13 mouse cellular contexts compared by ENCODE assay signal in the genomic region with DNA sequence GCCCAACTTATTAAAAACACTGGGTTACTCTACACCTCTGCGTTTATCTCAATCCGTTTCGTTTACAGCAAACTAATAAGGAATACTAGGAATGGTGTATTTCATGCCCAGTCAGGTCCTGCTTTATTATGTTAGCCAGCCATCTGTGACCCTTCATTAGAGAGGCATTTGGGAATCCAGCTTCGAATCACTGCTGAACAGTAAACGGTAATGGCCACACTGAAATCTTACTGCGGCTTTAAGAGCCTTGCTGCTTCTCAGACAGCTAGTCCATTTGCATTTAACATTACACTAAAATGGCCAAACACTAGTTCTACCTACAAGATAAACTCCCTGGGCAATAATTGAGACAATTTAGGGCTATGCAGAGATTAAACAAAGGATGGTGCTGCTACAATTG. TPM values are rescaled to one million over a fixed set of nuclear protein-coding genes. Genes with fewer than 3 reads are reported as not detected.
DNase-seq lines count a peak whose midpoint lies in the region; ATAC-seq and TF ChIP-seq lines count a peak whose summit lies in the region.
"Had no signal": no experiment of that assay in that cellular context is flagged by ENCODE, and none has a peak within 500 bp of the region (broad histone marks: within the 10 kb centered on the region; RNA-seq: fewer than 3 reads in every experiment).

No protein-coding gene starts in this region.

- H3K4me2 ChIP-seq in hindbrain, embryonic 11.5 days (replicated peaks; ENCODE audit: low read depth, low read length): no peak overlapping the region
- peak overlapping the region; percentile 11; the same call in 1 of the 2 replicates for H3K4me2 ChIP-seq in CH12.LX (ENCODE audit: insufficient read depth, low read depth, poor library complexity, severe bottlenecking)
- peak overlapping the region; percentile 82 for H3K4me2 ChIP-seq in midbrain, embryonic 13.5 days (replicated peaks)
- H3K4me2 ChIP-seq: liver, embryonic 13.5 days had no signal

- H3K27ac ChIP-seq in hindbrain, embryonic 10.5 days: no peak overlapping the region
- no peak overlapping the region for H3K27ac ChIP-seq in hindbrain, embryonic 11.5 days (ENCODE audit: low read depth, low read length)
- no peak overlapping the region for H3K27ac ChIP-seq in CH12.LX (ENCODE audit: insufficient read depth, low read depth)
- H3K27ac ChIP-seq in cortical plate, adult 2 months (ENCODE audit: insufficient read depth, low read length): 0 out of 2 replicates have a peak overlapping the region, but pooled peaks have one; percentile 58
- peak overlapping the region; percentile 74 for H3K27ac ChIP-seq in midbrain, embryonic 13.5 days
- H3K27ac ChIP-seq: liver, embryonic 13.5 days had no signal

- 85% methylated on average over 6 of the region's 6 CpGs for WGBS in hindbrain, embryonic 10.5 days
- WGBS in hindbrain, embryonic 11.5 days: 76% methylated on average over 6 of the region's 6 CpGs
- 48% methylated on average over 6 of the region's 6 CpGs for WGBS in midbrain, embryonic 13.5 days

- TF ChIP-seq EP300 in CH12.LX (IDR thresholded peaks at IDR 0.05; ENCODE audit: low read length): no peak

- H3K9ac ChIP-seq in hindbrain, embryonic 11.5 days (ENCODE audit: low read depth, low read length): no peak overlapping the region
- H3K9ac ChIP-seq in CH12.LX (ENCODE audit: insufficient read depth, low read depth): no peak overlapping the region
- H3K9ac ChIP-seq in midbrain, embryonic 13.5 days (replicated peaks): peak overlapping the region; percentile 56
- H3K9ac ChIP-seq: liver, embryonic 13.5 days had no signal

- H3K27me3 ChIP-seq in hindbrain, embryonic 10.5 days (ENCODE audit: insufficient read depth, poor library complexity, severe bottlenecking): peaks cover 29% of the 10 kb centered on the region
- H3K27me3 ChIP-seq in hindbrain, embryonic 11.5 days (ENCODE audit: control insufficient read depth, insufficient read depth, low read length): no peaks in the 10 kb centered on the region
- no peaks in the 10 kb centered on the region for H3K27me3 ChIP-seq in CH12.LX (replicated peaks)
- H3K27me3 ChIP-seq in midbrain, embryonic 13.5 days: no peaks in the 10 kb centered on the region

- peaks cover 10% of the 10 kb centered on the region; the same call in 1 of the 2 replicates for H3K4me1 ChIP-seq in hindbrain, embryonic 10.5 days (replicated peaks)
- H3K4me1 ChIP-seq in hindbrain, embryonic 11.5 days (replicated peaks; ENCODE audit: control insufficient read depth, insufficient read depth, low read length): no peaks in the 10 kb centered on the region
- H3K4me1 ChIP-seq in CH12.LX (ENCODE audit: control insufficient read depth in 1 of 2, insufficient read depth in 2 of 2): no peaks in the 10 kb centered on the region; a peak in 1 of 4 replicates
- H3K4me1 ChIP-seq in cortical plate, adult 2 months (ENCODE audit: control insufficient read depth, insufficient read depth, low read length): peaks cover 5% of the 10 kb centered on the region
- peaks cover 17% of the 10 kb centered on the region; the same call in 1 of the 2 replicates for H3K4me1 ChIP-seq in midbrain, embryonic 13.5 days (replicated peaks)
- H3K4me1 ChIP-seq: liver, embryonic 13.5 days had no signal

- no peak for ATAC-seq in hindbrain, embryonic 11.5 days (ENCODE audit: low FRiP score)
- ATAC-seq in midbrain, embryonic 13.5 days: no peak
- ATAC-seq in erythroblast, adult 5-6 weeks (replicated peaks; ENCODE audit: low FRiP score, poor library complexity, severe bottlenecking): no peak
- no peak for ATAC-seq in megakaryocyte-erythroid progenitor cell, adult 5-6 weeks (replicated peaks; ENCODE audit: low FRiP score, low TSS enrichment, poor library complexity, severe bottlenecking)

- no peak for DNase-seq in hindbrain, embryonic 10.5 days (ENCODE audit: low spot score)
- no peak for DNase-seq in hindbrain, embryonic 11.5 days (ENCODE audit: low spot score)
- no peak for DNase-seq in CH12.LX (ENCODE audit: extremely low read depth)
- no peak for DNase-seq in ovary, postnatal 36 days (ENCODE audit: low spot score)
- DNase-seq: liver, embryonic 13.5 days; thymus, postnatal 4 days had no signal

- TF ChIP-seq RAD21 in CH12.LX (IDR thresholded peaks at IDR 0.05; ENCODE audit: low read depth, low read length): no peak

- 0 out of 2 replicates have a peak overlapping the region, but pooled peaks have one; percentile 71 for H3K4me3 ChIP-seq in hindbrain, embryonic 10.5 days
- no peak overlapping the region for H3K4me3 ChIP-seq in hindbrain, embryonic 11.5 days (ENCODE audit: low read depth, low read length)
- no peak overlapping the region for H3K4me3 ChIP-seq in CH12.LX (replicated peaks in 1 of 3; ENCODE audit: low read depth in 2 of 3, low read length in 2 of 3, poor library complexity in 1 of 3)
- H3K4me3 ChIP-seq in cortical plate, adult 2 months (ENCODE audit: insufficient read depth, low read length): peak overlapping the region; percentile 90
- H3K4me3 ChIP-seq in midbrain, embryonic 13.5 days (replicated peaks): peak overlapping the region; percentile 74
- H3K4me3 ChIP-seq: liver, embryonic 13.5 days; myocyte had no signal

- no peaks in the 10 kb centered on the region for H3K36me3 ChIP-seq in hindbrain, embryonic 10.5 days
- no peaks in the 10 kb centered on the region for H3K36me3 ChIP-seq in hindbrain, embryonic 11.5 days (ENCODE audit: control insufficient read depth, insufficient read depth, low read length)
- no peaks in the 10 kb centered on the region for H3K36me3 ChIP-seq in CH12.LX (replicated peaks in 1 of 2; ENCODE audit: control insufficient read depth in 1 of 2, insufficient read depth in 1 of 2, low read length in 1 of 2)
- no peaks in the 10 kb centered on the region for H3K36me3 ChIP-seq in midbrain, embryonic 13.5 days
- H3K36me3 ChIP-seq: liver, embryonic 13.5 days had no signal

- dilution Hi-C loops in CH12.LX (cut with MboI; ENCODE audit: extremely low pct_ligation_motif_present, extremely low pct_unique_long_range_greater_than_20kb, low sequenced_read_pairs): no loop called here

- peaks cover 2% of the 10 kb centered on the region; the same call in 1 of the 2 replicates for H3K79me2 ChIP-seq in CH12.LX (replicated peaks; ENCODE audit: control insufficient read depth, extremely low read depth, insufficient read depth, poor library complexity, severe bottlenecking)

- no peaks in the 10 kb centered on the region for H3K9me3 ChIP-seq in hindbrain, embryonic 10.5 days
- H3K9me3 ChIP-seq in hindbrain, embryonic 11.5 days (ENCODE audit: control insufficient read depth, low read length): no peaks in the 10 kb centered on the region
- peaks cover 4% of the 10 kb centered on the region for H3K9me3 ChIP-seq in CH12.LX (replicated peaks; ENCODE audit: low read length)
- H3K9me3 ChIP-seq in midbrain, embryonic 13.5 days: no peaks in the 10 kb centered on the region
- H3K9me3 ChIP-seq: liver, embryonic 13.5 days had no signal

- no peak for TF ChIP-seq POLR2A in CH12.LX (IDR thresholded peaks at IDR 0.05; ENCODE audit: low read depth, low read length)
- TF ChIP-seq POLR2A in cortical plate, adult 2 months (IDR thresholded peaks at IDR 0.05; ENCODE audit: extremely low read depth, insufficient read depth, low read length): no peak

- TF ChIP-seq CTCF in CH12.LX (conservative IDR thresholded peaks at IDR 0.05 in 1 of 2, IDR thresholded peaks at IDR 0.05 in 1 of 2; ENCODE audit: low read depth in 2 of 2, low read length in 2 of 2): no peak
- TF ChIP-seq CTCF in cortical plate, adult 2 months (IDR thresholded peaks at IDR 0.05; ENCODE audit: extremely low read depth, insufficient read depth, low read length): no peak

- in situ Hi-C loops in CH12.LX (cut with MboI; ENCODE audit: low pct_ligation_motif_present, low pct_unique_long_range_greater_than_20kb, low sequenced_read_pairs): no loop called here

TF ChIP-seq in CH12.LX, 34 proteins besides CTCF, POLR2A, EP300 and RAD21 (continues in another document):
- TF ChIP-seq SMC3 (IDR thresholded peaks at IDR 0.05; ENCODE audit: low read depth, low read length) (no peak), MYC (IDR thresholded peaks at IDR 0.05; ENCODE audit: low read depth, low read length) (no peak), KAT2A (IDR thresholded peaks at IDR 0.05; ENCODE audit: insufficient replicate concordance, low read length) (no peak), USF2 (conservative IDR thresholded peaks at IDR 0.05; ENCODE audit: low read depth, low read length) (no peak), IRF4 (IDR thresholded peaks at IDR 0.05; ENCODE audit: low read depth, low read length) (no peak), MEF2A (IDR thresholded peaks at IDR 0.05; ENCODE audit: borderline replicate concordance, low read depth, low read length) (no peak), PAX5 (IDR thresholded peaks at IDR 0.05; ENCODE audit: low read length) (no peak), ZNF384 (IDR thresholded peaks at IDR 0.05; ENCODE audit: low read depth, low read length) (no peak)

RNA-seq across cellular contexts. Expression of gene Arfgef3, which starts 1.7 kb away (rescaled TPM):
- 0.55 and 0.99 TPM in 2 replicates for polyA plus RNA-seq in hindbrain, embryonic 10.5 days (2016; fragmentation: Nextera tagmentation; extraction: Ambion mirVana)
- 1.2 and 1.9 TPM in 2 replicates for polyA plus RNA-seq in hindbrain, embryonic 11.5 days (2014; fragmentation: Nextera tagmentation; extraction: Ambion mirVana)
- total RNA-seq in CH12.LX (2012; rRNA removed) (6.4 and 11.0 TPM in 2 replicates), CH12.LX (2014; rRNA removed) (0.28 and 0.36 TPM in 2 replicates)
- 0.49 and 0.50 TPM in 2 replicates for polyA plus RNA-seq in CH12.LX (2012; ENCODE audit: insufficient read length, low read depth)
- 25.6 and 27.7 TPM in 2 replicates for polyA plus RNA-seq in cortical plate, adult 2 months (2012; rRNA removed)
- 4.0 and 4.6 TPM in 2 replicates for polyA plus RNA-seq in midbrain, embryonic 13.5 days (2015; fragmentation: Nextera tagmentation; extraction: Ambion mirVana)
- total RNA-seq in erythroblast, adult 5-6 weeks (2015; ENCODE audit: low replicate concordance): 0.58 TPM in 1 of 2 replicates, not detected in the other
- total RNA-seq in erythroblast, adult 5-6 weeks (2017; ENCODE audit: low replicate concordance): 0.09 TPM in 1 of 2 replicates, not detected in the other
- not detected in 2 replicates for total RNA-seq in megakaryocyte-erythroid progenitor cell, adult 5-6 weeks (2014; fragmentation: Nextera tagmentation)
- total RNA-seq in megakaryocyte-erythroid progenitor cell, adult 5-6 weeks (2017): 0.14 TPM in 1 of 2 replicates, not detected in the other
- polyA plus RNA-seq: myocyte had no signal

RNA-seq across cellular contexts. Expression of gene Gm4922, which starts 44.5 kb away (rescaled TPM):
- not detected in 2 replicates for polyA plus RNA-seq in hindbrain, embryonic 10.5 days (2016; fragmentation: Nextera tagmentation; extraction: Ambion mirVana)
- not detected in 2 replicates for polyA plus RNA-seq in hindbrain, embryonic 11.5 days (2014; fragmentation: Nextera tagmentation; extraction: Ambion mirVana)
- total RNA-seq in CH12.LX (2012; rRNA removed): not detected in 2 replicates
- not detected in 2 replicates for total RNA-seq in CH12.LX (2014; rRNA removed)
- polyA plus RNA-seq in CH12.LX (2012; ENCODE audit: insufficient read length, low read depth): not detected in 2 replicates
- polyA plus RNA-seq in cortical plate, adult 2 months (2012; rRNA removed): not detected in 2 replicates
- polyA plus RNA-seq in midbrain, embryonic 13.5 days (2015; fragmentation: Nextera tagmentation; extraction: Ambion mirVana): 0.17 and 0.28 TPM in 2 replicates
- total RNA-seq in erythroblast, adult 5-6 weeks (2015; ENCODE audit: low replicate concordance): not detected in 2 replicates
- total RNA-seq in erythroblast, adult 5-6 weeks (2017; ENCODE audit: low replicate concordance): not detected in 2 replicates
- not detected in 2 replicates for total RNA-seq in megakaryocyte-erythroid progenitor cell, adult 5-6 weeks (2014; fragmentation: Nextera tagmentation)
- total RNA-seq in megakaryocyte-erythroid progenitor cell, adult 5-6 weeks (2017): not detected in 2 replicates
- total RNA-seq: layer of hippocampus, adult 8-10 months had no signal
- polyA plus RNA-seq: heart, embryonic 14.5 days; liver, embryonic 13.5 days; myocyte had no signal

Comparison
In these comparisons a context has a peak if more than half of its experiments do, and no peak if none do; other contexts are left out.
1. H3K4me3 ChIP-seq: peak in hindbrain, embryonic 10.5 days (single experiment), cortical plate, adult 2 months (single experiment) and midbrain, embryonic 13.5 days (single experiment); none in hindbrain, embryonic 11.5 days (single experiment) and CH12.LX (0 of 3).
2. H3K27ac ChIP-seq: peak in cortical plate, adult 2 months (single experiment) and midbrain, embryonic 13.5 days (single experiment); none in hindbrain, embryonic 10.5 days (single experiment), hindbrain, embryonic 11.5 days (single experiment) and CH12.LX (single experiment).